Mouse (Mus musculus) MEL-GATA-1-ER (cell line): ENCODE data around the gene Rwdd2b.

Experiments
- DNase-seq: peaks from one replicate; pipeline ENCODE4 v3.0.0-alpha.2; 2012; ENCODE audit warnings: low read depth; ENCODE audit errors: extremely low read depth

Gene Rwdd2b

GRCm38 (mm10) chr16:87427516-87427915 lies 12.9 kb downstream of the Rwdd2b start:
- no peak for DNase-seq

GRCm38 (mm10) chr16:87420662-87421061 lies 19.7 kb downstream of the Rwdd2b start:
- DNase-seq, result no peak

GRCm38 (mm10) chr16:87405001-87405400 lies 35.4 kb downstream of the Rwdd2b start:
- DNase-seq, result peak; percentile 47

DNA sequence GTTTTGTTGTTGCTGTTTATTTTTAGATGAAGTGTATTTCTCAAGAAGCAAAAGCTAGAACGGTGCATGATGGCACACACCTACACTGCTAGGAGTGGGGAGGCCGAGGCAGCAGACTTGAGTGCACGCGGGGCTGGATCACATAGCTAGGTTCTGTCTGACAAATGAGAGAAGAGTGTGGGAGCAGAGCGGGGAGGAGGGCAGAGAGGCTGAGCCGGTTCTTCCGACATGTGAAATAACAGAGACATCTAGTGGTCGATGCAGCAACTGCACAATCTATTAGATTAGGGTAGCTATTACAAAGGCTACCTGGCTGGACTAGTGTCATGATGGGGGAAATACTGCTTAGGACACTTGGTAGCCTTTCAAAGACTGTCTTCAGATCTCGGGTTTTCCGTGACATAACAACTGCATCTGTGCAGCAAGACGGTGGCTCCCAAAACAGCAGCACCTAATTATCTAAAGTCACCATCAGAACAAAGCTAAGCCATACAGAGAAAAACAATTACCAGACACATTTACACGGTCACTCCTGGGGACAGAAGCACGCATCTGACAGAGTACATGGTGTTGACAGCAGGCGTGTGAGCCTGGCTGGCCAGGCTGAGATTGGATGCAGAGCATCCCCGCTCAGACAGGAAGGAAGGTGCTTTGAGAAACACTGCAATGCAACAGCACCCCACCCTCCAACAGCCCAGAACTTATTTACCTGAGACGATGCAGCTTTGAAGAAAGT lies 46.4 kb downstream of the Rwdd2b start:
- peak; percentile 26 for DNase-seq

- DNase-seq, result no peak
Observed at GRCm38 (mm10) chr16:87387444-87387977, 52.9 kb downstream of the Rwdd2b start.

DNA sequence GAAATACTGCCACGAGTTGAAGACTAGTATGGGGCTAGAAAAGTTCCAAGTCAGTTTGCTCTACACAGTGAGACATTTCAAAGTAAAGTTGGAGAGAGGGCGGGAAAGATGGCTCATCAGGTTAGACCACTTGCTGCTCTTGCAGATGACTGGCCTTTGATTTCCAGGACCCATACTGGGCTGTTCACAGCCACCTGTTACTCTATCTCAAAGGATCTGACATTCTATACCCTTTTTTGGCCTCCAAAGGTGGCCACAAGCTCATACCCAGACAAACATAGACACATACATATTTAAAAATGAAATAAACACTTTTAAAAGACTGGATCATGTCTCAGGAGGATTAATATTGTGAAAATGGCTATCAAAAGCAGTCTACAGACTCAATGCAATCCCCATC lies 56.0 kb downstream of the Rwdd2b start:
- no peak for DNase-seq
